Mouse (Mus musculus): ENCODE results near the gene Apob. TPM values are rescaled to one million over a fixed set of nuclear protein-coding genes. Genes with fewer than 3 reads are reported as not detected.
"Not testable (repeated sequence)": the region's sequence is repeated elsewhere in the genome, so short reads cannot be mapped to it uniquely, and the experiment has no call there.

Gene Apob
- total RNA-seq (2021) = under 1 TPM; 0.18 to 0.21 TPM
- long read RNA-seq, experiment 1 = 0 reads
- long read RNA-seq, experiment 2 = 0 reads

- no peak for DNase-seq (ENCODE audit: low spot score in 2 of 2)
Observed at GRCm38 (mm10) chr12:7977466-7978189, at the start of gene Apob. Gene Apob (plus strand): TSS chr12:7977648.

GRCm38 (mm10) chr12:7932405-7932920 lies 45.0 kb upstream of the Apob start:
- no peak for DNase-seq (ENCODE audit: low spot score in 2 of 2)

GRCm38 (mm10) chr12:7950098-7950745 lies 27.2 kb upstream of the Apob start:
- DNase-seq (ENCODE audit: low spot score in 2 of 2) = no peak

GRCm38 (mm10) chr12:7958851-7959250 lies 18.6 kb upstream of the Apob start:
- DNase-seq (ENCODE audit: low spot score in 2 of 2) = no peak

- DNase-seq (ENCODE audit: low spot score in 2 of 2) = peak in 1 of 2 experiments; percentile 52
Observed at GRCm38 (mm10) chr12:7959310-7959918, 18.0 kb upstream of the Apob start.

GRCm38 (mm10) chr12:7962314-7962927 lies 15.0 kb upstream of the Apob start:
- DNase-seq (ENCODE audit: low spot score in 2 of 2) = no peak

GRCm38 (mm10) chr12:7967221-7967620 lies 10.2 kb upstream of the Apob start:
- no peak for DNase-seq (ENCODE audit: low spot score in 2 of 2)

- DNase-seq (ENCODE audit: low spot score in 2 of 2) = no peak
Observed at GRCm38 (mm10) chr12:7970301-7970700, 7.1 kb upstream of the Apob start.

- DNase-seq (ENCODE audit: low spot score in 2 of 2) = no peak
Observed at GRCm38 (mm10) chr12:7970817-7971216, 6.6 kb upstream of the Apob start.

- DNase-seq (ENCODE audit: low spot score in 2 of 2) = no peak
Observed at GRCm38 (mm10) chr12:7971736-7972135, 5.7 kb upstream of the Apob start.

GRCm38 (mm10) chr12:7973773-7974322 lies 3.6 kb upstream of the Apob start:
- no peak for DNase-seq (ENCODE audit: low spot score in 2 of 2)

GRCm38 (mm10) chr12:7978190-7978884 lies 889 bp downstream of the Apob start:
- peak; percentile 76 to 77 for DNase-seq (ENCODE audit: low spot score in 2 of 2)

- DNase-seq (ENCODE audit: low spot score in 2 of 2) = no peak
Observed at GRCm38 (mm10) chr12:7984411-7984810, 7.0 kb downstream of the Apob start.

GRCm38 (mm10) chr12:7990804-7991203 lies 13.4 kb downstream of the Apob start:
- DNase-seq (ENCODE audit: low spot score in 2 of 2) = peak; percentile 21 to 34

- no peak for DNase-seq (ENCODE audit: low spot score in 2 of 2)
Observed at GRCm38 (mm10) chr12:7991570-7991969, 14.1 kb downstream of the Apob start.

- no peak for DNase-seq (ENCODE audit: low spot score in 2 of 2)
Observed at GRCm38 (mm10) chr12:8020931-8021330, 43.5 kb downstream of the Apob start.

- DNase-seq (ENCODE audit: low spot score in 2 of 2) = no peak
Observed at GRCm38 (mm10) chr12:8029520-8029919, 52.1 kb downstream of the Apob start.

GRCm38 (mm10) chr12:8030057-8030456 lies 52.6 kb downstream of the Apob start:
- no peak for DNase-seq (ENCODE audit: low spot score in 2 of 2)

- not testable (repeated sequence) for DNase-seq (ENCODE audit: low spot score in 2 of 2)
Observed at GRCm38 (mm10) chr12:8031169-8031568, 53.7 kb downstream of the Apob start.

- no peak for DNase-seq (ENCODE audit: low spot score in 2 of 2)
Observed at GRCm38 (mm10) chr12:8031595-8032358, 54.3 kb downstream of the Apob start.

All from layer of hippocampus, postnatal 14 days (tissue).